Mouse (Mus musculus): ENCODE measurements around the gene Mettl26.
A peak's percentile ranks its signal among the peaks of the same experiment; 100 is the strongest.
"Not testable (repeated sequence)": the region's sequence is repeated elsewhere in the genome, so short reads cannot be mapped to it uniquely, and the experiment has no call there.

Gene Mettl26

GRCm38 (mm10) chr17:25868601-25869191, 6.2 kb upstream of the Mettl26 start, which contains the start of gene Mcrip2:
TSS of gene Mcrip2 (minus strand) at chr17:25868764.
- DNase-seq (ENCODE audit: low read depth, low spot score) = peak; percentile 68

- DNase-seq (ENCODE audit: low read depth, low spot score) = no peak
These were observed 5.4 kb upstream of the Mettl26 start for GRCm38 (mm10) chr17:25869498-25869897.

GRCm38 (mm10) chr17:25869954-25870353, 4.9 kb upstream of the Mettl26 start:
- no peak for DNase-seq (ENCODE audit: low read depth, low spot score)

GRCm38 (mm10) chr17:25871566-25871965, 3.3 kb upstream of the Mettl26 start:
- DNase-seq (ENCODE audit: low read depth, low spot score) = not testable (repeated sequence)

- no peak for DNase-seq (ENCODE audit: low read depth, low spot score)
These were observed 2.2 kb upstream of the Mettl26 start for GRCm38 (mm10) chr17:25872676-25873075.

GRCm38 (mm10) chr17:25873405-25874147, 1.3 kb upstream of the Mettl26 start:
- DNase-seq (ENCODE audit: low read depth, low spot score) = no peak

GRCm38 (mm10) chr17:25874148-25874720, 640 bp upstream of the Mettl26 start:
- DNase-seq (ENCODE audit: low read depth, low spot score) = no peak

- DNase-seq (ENCODE audit: low read depth, low spot score) = peak; percentile 83
These were observed 580 bp downstream of the Mettl26 start for GRCm38 (mm10) chr17:25875171-25876136.

GRCm38 (mm10) chr17:25876347-25876915, 1.6 kb downstream of the Mettl26 start:
- no peak for DNase-seq (ENCODE audit: low read depth, low spot score)

GRCm38 (mm10) chr17:25877025-25877424, 2.2 kb downstream of the Mettl26 start:
- no peak for DNase-seq (ENCODE audit: low read depth, low spot score)

- DNase-seq (ENCODE audit: low read depth, low spot score) = no peak
These were observed 3.1 kb downstream of the Mettl26 start for GRCm38 (mm10) chr17:25877741-25878610.

GRCm38 (mm10) chr17:25878611-25879180, 3.8 kb downstream of the Mettl26 start:
- no peak for DNase-seq (ENCODE audit: low read depth, low spot score)

- no peak for DNase-seq (ENCODE audit: low read depth, low spot score)
These were observed 4.4 kb downstream of the Mettl26 start for GRCm38 (mm10) chr17:25879261-25879660.

GRCm38 (mm10) chr17:25879750-25880149, 4.9 kb downstream of the Mettl26 start:
- no peak for DNase-seq (ENCODE audit: low read depth, low spot score)

GRCm38 (mm10) chr17:25880196-25880910, 5.5 kb downstream of the Mettl26 start, which contains the start of gene Wfikkn1:
TSS of gene Wfikkn1 (minus strand) at chr17:25880858.
- no peak for DNase-seq (ENCODE audit: low read depth, low spot score)

GRCm38 (mm10) chr17:25880913-25881641, 6.2 kb downstream of the Mettl26 start:
- DNase-seq (ENCODE audit: low read depth, low spot score) = no peak

- DNase-seq (ENCODE audit: low read depth, low spot score) = no peak
These were observed 6.8 kb downstream of the Mettl26 start for GRCm38 (mm10) chr17:25881691-25882090.

- no peak for DNase-seq (ENCODE audit: low read depth, low spot score)
These were observed 7.4 kb downstream of the Mettl26 start for GRCm38 (mm10) chr17:25882306-25882705.

GRCm38 (mm10) chr17:25883268-25883667, 8.4 kb downstream of the Mettl26 start:
- DNase-seq (ENCODE audit: low read depth, low spot score) = no peak
